Mouse (Mus musculus) lung, postnatal 36 days (tissue): Measurements from ENCODE around the gene Arl13a.
"Not testable (repeated sequence)": the region's sequence is repeated elsewhere in the genome, so short reads cannot be mapped to it uniquely, and the experiment has no call there.

ENCODE experiments used
- DNase-seq: peaks from one replicate; pipeline ENCODE4 v3.0.0; 2022; ENCODE audit warnings: mixed read lengths

Gene Arl13a

DNA sequence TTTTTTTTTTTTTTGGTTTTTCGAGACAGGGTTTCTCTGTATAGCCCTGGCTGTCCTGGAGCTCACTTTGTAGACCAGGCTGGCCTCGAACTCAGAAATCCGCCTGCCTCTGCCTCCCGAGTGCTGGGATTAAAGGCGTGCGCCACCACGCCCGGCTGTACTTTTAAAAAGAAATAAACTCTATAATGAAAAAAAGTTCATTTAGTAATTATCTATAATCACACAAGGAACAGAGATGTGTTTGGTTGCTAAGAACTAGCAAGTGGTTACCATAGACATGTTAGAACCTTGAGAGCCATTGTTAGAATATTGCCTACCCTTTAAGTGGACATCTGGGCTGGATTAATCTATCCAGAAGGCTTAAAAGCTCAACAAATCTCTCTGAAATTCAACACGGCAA is at the start of gene Arl13a:
TSS of gene Arl13a (plus strand) at position 301 of the 400 bp plus-strand sequence.
- DNase-seq = not testable (repeated sequence)

- no peak for DNase-seq
These were observed 47.3 kb upstream of the Arl13a start for GRCm38 (mm10) chrX:134140024-134140423.

DNA sequence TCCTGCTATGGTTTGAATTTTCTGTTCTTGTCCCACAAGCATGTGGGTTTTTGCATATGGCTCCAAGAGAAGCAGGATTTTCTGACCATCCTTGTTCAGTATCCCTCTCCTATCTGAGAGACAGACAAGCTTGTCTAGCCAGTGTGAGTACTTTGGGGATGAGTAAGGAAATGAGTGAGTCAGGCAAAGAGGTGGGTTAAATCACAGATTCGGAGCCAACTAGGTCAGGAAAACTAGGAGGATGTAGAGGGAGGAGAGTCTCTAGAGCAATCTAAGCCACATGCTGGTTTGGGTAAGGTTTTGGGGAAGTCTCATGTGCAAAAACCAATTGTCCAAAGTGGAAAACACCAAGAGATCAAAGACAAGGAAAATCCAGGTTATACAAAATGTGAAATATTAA is 45.8 kb upstream of the Arl13a start:
- DNase-seq = no peak

DNA sequence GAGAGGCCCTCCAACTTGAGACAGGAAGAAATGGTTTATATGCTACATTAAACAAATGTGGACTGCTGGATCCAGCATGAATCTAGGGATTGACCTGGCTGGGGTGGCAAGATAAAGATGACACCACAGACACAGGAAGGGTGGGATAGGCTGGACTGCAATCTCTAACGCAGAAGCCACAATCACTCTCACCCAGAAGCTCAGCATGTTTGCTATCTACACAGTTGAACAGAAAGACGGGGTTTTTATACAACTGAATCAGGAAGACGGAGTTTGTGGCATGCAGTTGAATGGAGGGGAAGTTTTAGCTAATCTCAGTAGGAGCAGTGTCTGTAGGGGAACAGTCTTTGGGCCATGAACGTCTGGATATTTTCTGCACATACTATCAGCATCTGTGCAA is 45.3 kb upstream of the Arl13a start:
- no peak for DNase-seq

DNA sequence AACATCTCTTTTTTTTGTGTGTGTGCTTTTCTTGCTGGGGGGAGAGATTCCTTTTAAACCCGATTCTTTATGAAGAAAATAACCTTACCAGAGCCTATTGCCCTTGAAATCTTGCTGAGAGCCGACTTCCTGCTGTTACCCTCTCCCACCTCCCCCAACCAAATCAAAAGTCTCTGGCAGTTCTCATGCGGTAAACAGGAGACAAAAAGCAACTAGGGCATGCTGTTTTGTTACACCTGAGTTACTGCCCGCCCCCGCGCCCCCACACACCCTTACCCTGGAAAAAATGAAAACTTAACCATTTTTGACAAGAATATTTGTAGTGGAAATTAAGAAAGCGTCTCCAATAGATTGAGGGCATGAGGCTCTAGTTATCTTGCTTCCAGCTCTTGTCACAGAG is 29.1 kb upstream of the Arl13a start:
- DNase-seq = no peak

- no peak for DNase-seq
These were observed 26.9 kb upstream of the Arl13a start for GRCm38 (mm10) chrX:134160442-134160841.

DNA sequence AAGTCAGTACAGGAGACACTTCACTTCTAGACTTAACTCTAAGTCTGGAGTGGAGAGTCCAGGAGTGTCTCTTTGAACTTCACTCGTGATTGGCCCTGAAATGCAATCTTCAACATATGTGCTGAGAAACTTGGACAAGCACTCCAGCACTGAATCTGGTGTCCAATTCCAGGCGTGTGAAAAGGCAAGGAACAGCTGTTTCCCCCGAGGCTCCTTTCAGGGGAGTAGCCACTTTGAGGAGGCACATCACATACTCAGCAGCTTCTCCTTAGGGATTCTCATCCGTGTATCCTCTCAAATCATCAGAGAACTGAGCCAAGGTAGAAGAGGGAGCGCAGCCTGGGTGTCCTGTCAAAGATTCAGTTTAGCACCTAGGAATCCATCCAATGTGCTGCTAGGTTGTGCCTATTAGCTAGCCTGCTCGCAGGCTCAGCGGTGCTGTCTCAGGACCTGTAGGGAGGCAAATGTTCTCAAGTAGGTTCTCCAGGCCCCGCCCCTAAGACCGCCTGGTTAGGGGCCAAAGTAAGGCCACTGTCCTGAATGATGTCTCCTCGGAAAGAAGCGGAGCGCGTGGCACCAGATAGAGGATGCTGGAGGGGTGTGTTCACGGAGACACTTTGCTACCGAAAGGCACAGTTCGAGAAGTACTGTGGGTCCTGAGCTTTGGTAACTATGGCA is 25.1 kb upstream of the Arl13a start, which contains the start of gene Xkrx:
TSS of gene Xkrx (minus strand) at position 34 of the 678 bp plus-strand sequence.
- no peak for DNase-seq

- no peak for DNase-seq
These were observed 24.5 kb upstream of the Arl13a start for GRCm38 (mm10) chrX:134162826-134163225.

DNA sequence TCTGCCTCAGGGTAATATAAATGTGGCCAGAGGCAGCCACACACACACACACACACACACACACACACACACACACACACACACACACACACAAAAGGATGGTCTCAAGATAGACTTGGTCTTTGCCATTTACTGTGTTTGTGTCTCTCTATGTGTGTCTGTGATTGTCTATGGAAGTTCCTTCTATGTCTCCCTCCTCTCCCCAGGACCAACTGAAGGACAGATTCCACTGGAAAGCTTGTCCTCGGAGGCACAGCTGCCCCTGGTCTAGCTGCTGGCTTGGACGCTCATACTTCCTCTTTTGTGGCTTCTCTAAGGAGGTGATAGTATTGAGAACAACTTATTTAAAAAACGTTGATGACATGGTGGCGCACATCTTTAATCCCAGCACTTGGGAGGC is 23.8 kb upstream of the Arl13a start:
- DNase-seq = peak; percentile 16

DNA sequence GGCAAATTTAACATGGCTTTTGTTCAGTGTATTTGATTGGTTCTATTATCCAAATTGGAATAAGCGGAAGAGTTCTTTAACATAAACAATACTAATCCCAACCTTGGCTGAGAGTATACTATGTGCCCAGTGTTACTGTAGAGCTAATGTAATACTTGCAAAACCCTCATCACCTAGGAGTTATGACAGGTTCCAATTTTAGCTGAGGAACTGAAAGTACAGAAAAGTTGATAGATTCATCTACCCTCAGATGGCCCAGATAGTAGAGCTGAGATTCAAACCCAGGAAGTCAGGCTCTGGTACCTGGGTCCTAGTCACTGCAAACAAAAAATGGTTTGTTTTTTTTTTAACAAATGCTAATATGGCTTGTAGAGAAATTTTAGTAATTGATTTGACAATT is 16.7 kb upstream of the Arl13a start:
- DNase-seq = no peak

DNA sequence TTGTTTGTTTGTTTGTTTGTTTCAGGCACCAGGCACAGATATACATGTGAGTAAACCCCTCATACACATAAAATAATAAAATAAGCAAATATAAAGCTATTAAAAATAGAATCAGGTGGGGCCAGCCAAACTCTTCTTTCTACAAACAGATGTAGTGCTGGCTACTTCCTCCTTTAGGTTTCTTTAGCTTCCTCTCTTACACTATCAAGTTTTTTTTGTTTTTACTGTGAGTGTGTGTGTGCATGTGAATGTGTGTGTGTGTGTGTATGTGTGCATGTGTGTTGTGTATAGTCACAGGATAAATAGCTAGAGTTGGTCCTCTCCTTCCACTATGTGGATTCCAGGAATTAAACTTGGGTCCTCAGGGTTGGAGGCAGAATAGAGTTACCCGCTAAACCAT is 12.6 kb upstream of the Arl13a start:
- DNase-seq = no peak

DNA sequence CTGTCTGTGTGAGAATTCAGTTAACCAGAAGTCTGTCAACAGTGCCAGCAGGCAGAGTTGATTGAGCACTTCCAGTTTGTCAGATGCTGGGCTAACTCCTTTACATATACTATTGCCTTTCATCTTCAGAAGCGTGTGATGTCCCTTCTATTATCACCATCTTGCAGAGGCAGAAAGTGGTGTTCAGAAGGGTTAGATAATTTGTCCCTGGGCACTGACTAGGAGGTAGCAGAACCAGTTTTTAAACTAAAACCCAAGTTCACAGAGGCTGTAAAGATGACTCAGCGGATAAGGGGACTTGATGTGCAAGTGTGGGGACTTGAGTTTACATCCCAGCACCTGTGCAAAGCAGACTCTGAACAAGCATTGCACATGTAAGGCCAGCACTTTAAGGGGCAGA is 21.2 kb downstream of the Arl13a start:
- DNase-seq = no peak

- DNase-seq = no peak
These were observed 23.9 kb downstream of the Arl13a start for GRCm38 (mm10) chrX:134211151-134211642.

GRCm38 (mm10) chrX:134218161-134218560 is 30.9 kb downstream of the Arl13a start:
- no peak for DNase-seq

DNA sequence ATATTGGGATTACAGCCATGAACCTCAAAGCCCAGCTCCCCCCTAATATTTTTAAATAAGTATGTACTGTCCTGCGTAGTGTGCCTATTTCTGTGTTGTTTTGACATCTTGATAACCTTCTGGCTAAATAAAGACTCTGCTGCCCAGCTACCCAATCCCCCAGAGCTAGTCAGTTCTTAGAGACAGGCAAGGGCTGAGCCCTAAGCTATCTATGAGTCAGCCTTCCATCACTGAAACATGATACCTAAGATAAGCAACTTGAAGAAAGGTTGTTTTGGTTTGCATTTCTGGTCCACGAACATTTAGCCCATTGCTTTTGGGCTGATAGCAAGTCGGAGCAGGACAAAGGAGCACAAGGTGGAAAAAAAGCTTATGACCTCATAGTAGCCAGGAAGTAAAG is 33.3 kb downstream of the Arl13a start:
- no peak for DNase-seq

DNA sequence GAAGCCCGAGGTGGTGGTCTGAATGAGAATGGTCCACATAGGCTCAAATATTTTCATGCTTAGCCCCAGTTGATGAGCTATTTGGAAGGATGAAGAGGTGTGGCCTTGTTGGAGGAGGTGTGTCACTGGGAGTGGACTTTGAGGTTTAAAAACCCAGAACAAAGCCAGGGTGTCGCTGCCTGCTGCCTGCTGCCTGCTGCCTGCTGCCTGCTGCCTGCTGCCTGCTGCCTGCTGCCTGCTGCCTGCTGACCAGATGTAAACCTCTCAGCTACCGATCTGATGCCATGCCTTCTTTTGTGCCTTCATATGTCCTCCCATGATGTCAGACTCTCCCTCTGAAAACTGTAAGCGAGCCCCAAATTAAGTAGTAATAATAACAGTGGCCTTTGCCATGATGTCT is 34.6 kb downstream of the Arl13a start, which contains the start of gene Nox1:
TSS of gene Nox1 (minus strand) at position 101 of the 400 bp plus-strand sequence.
- no peak for DNase-seq

GRCm38 (mm10) chrX:134233048-134233447 is 45.7 kb downstream of the Arl13a start:
- DNase-seq = no peak

GRCm38 (mm10) chrX:134238266-134238665 is 51.0 kb downstream of the Arl13a start:
- DNase-seq = no peak

- no peak for DNase-seq
These were observed 58.6 kb downstream of the Arl13a start for GRCm38 (mm10) chrX:134245946-134246345.

DNA sequence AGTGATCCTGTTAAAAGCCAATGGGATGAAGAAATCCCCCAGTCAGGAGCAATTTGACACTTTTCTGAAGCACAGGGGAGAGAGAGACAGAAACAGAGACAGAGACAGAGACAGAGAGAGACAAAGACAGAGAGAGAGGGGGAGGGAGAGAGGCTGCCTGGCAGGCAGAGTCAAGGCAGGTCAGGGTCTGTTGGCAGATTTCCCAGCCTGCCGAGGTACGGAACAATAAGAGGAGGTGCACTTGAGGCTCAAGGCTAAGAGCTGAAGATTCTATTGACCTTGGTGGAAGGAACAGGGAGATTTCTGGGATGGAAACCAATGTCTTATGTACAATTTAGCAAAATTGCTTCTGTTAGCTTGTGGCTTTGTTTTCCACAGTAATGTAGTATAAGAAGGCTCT is 60.9 kb downstream of the Arl13a start:
- DNase-seq = no peak
